Mouse (Mus musculus): Measurements from ENCODE around the gene Nr1h4. TPM values are rescaled to one million over a fixed set of nuclear protein-coding genes. Genes with fewer than 3 reads are reported as not detected.
A peak's percentile ranks its signal among the peaks of the same experiment; 100 is the strongest.

Gene Nr1h4
- polyA plus RNA-seq (2014; fragmentation: Nextera tagmentation; extraction: Ambion mirVana) = 16.2 and 17.8 TPM in 2 replicates

DNA sequence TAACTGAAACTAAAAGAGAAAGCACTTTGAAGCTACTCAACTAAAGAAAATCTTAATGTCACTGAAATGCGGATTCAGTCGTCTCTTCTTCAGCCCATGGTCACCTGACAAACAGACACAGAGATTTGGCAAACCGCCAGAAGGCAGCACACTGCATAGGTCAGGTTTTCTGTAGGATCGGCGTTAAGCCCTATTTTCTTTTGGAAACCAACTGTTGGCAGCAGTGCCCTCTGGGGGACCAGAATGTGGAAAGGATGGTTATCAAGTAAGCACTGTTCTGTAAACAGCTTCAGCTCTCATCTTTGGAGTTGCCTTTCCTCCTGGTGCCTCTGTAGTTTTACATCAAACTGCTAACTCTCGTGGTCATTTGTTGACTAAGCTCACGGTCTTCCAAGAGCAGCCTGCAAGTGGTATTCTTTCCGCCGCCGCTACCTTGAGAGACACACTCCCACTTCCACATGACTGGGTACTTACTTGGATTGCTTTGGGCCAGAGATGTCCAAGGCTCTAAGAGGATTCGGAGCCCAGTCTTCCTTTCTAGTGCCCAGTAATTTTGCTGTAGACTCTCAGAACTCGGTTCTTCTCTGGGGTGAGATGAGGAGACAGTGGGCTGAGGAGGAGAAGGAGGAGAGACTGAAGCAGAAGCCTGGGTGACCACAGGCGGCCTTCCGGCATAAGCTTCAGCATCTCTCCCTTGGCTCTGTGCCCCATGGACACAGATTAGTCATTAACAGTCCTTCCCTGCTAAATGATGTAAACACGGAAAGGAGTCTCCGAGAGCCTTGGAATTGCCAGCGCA lies at the start of gene Nr1h4:
TSS of gene Nr1h4 (minus strand) at position 657 of the 799 bp plus-strand sequence.
- H3K27me3 ChIP-seq (replicated peaks; ENCODE audit: control insufficient read depth, insufficient read depth, low read length) = no peaks in the 10 kb centered on the region
- WGBS = 53% methylated on average over 17 of the region's 17 CpGs
- H3K4me1 ChIP-seq (replicated peaks; ENCODE audit: control insufficient read depth, insufficient read depth, low read length) = peaks cover 6% of the 10 kb centered on the region; the same call in 1 of the 2 replicates
- no peaks in the 10 kb centered on the region for H3K36me3 ChIP-seq (ENCODE audit: control insufficient read depth, insufficient read depth, low read length)
- H3K9me3 ChIP-seq (ENCODE audit: control insufficient read depth, low read length) = no peaks in the 10 kb centered on the region
- peak within 1 kb of the TSS; percentile 18; the same call in 1 of the 2 replicates for H3K4me2 ChIP-seq (ENCODE audit: low read length)
- no peak within 1 kb of the TSS for H3K27ac ChIP-seq (ENCODE audit: low read depth)
- no peak within 1 kb of the TSS for H3K9ac ChIP-seq (ENCODE audit: low read length)
- DNase-seq (ENCODE audit: low spot score) = no peak
- no peak for ATAC-seq (replicated peaks; ENCODE audit: low FRiP score, low TSS enrichment, low read depth)
- H3K4me3 ChIP-seq (ENCODE audit: low read depth, low read length) = no peak within 1 kb of the TSS

DNA sequence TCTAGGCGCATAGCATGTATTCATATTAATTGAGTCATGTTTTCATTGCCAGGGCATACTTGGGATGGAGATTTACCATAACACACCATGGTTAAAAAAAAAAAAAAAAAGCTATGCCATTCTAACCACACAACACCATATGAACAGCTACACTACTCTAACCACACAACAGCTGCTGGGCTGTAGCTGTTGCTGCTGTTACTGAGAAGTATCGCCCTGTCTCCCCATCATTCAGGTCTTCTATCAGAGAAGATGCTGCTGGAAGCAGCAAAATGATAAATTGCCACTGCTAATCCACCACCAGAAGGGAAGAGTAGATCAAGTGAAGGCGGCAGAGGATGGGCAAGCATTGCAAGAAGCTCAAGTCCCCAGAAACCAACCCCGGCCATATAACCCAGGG lies 45.4 kb upstream of the Nr1h4 start:
- Histone ChIP-seq H3K4me2 (ENCODE audit: low read length) (no peak overlapping the region), H3K4me1 (replicated peaks; ENCODE audit: control insufficient read depth, insufficient read depth, low read length) (no peaks in the 10 kb centered on the region), H3K27ac (ENCODE audit: low read depth) (no peak overlapping the region), H3K27me3 (replicated peaks; ENCODE audit: control insufficient read depth, insufficient read depth, low read length) (no peaks in the 10 kb centered on the region), H3K9ac (ENCODE audit: low read length) (no peak overlapping the region), H3K9me3 (ENCODE audit: control insufficient read depth, low read length) (no peaks in the 10 kb centered on the region), H3K36me3 (ENCODE audit: control insufficient read depth, insufficient read depth, low read length) (no peaks in the 10 kb centered on the region), H3K4me3 (ENCODE audit: low read depth, low read length) (no peak overlapping the region)
- 90% methylated on average over 4 of the region's 4 CpGs for WGBS
- ATAC-seq (replicated peaks; ENCODE audit: low FRiP score, low TSS enrichment, low read depth) (no peak), DNase-seq (ENCODE audit: low spot score) (no peak)

DNA sequence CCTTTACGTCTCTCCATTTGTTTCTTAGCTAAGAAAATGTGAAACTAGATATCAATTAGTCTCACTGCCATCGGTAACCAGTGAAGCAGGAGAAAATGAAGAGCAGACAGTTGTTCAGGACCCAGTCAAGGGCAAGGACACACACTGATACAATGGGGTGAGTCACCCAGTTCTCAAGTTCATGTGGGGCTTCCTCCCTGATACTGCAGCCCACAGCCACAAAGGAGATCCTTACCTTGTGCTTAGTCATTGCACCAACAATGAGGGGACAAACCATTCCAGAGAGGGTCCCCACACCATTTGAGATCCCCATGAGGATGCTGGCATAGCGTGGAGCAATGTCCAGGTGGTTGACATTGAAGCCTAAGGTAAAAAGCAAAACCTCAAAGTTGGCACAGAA lies 44.3 kb upstream of the Nr1h4 start:
- H3K27ac ChIP-seq (ENCODE audit: low read depth) = no peak overlapping the region
- no peak overlapping the region for H3K4me3 ChIP-seq (ENCODE audit: low read depth, low read length)
- H3K27me3 ChIP-seq (replicated peaks; ENCODE audit: control insufficient read depth, insufficient read depth, low read length) = no peaks in the 10 kb centered on the region
- ATAC-seq (replicated peaks; ENCODE audit: low FRiP score, low TSS enrichment, low read depth) (no peak), DNase-seq (ENCODE audit: low spot score) (no peak)
- H3K4me2 ChIP-seq (ENCODE audit: low read length) = no peak overlapping the region
- no peaks in the 10 kb centered on the region for H3K36me3 ChIP-seq (ENCODE audit: control insufficient read depth, insufficient read depth, low read length)
- H3K9ac ChIP-seq (ENCODE audit: low read length) = no peak overlapping the region
- H3K4me1 ChIP-seq (replicated peaks; ENCODE audit: control insufficient read depth, insufficient read depth, low read length) = no peaks in the 10 kb centered on the region
- 74% methylated on average over 3 of the region's 3 CpGs for WGBS
- no peaks in the 10 kb centered on the region for H3K9me3 ChIP-seq (ENCODE audit: control insufficient read depth, low read length)

DNA sequence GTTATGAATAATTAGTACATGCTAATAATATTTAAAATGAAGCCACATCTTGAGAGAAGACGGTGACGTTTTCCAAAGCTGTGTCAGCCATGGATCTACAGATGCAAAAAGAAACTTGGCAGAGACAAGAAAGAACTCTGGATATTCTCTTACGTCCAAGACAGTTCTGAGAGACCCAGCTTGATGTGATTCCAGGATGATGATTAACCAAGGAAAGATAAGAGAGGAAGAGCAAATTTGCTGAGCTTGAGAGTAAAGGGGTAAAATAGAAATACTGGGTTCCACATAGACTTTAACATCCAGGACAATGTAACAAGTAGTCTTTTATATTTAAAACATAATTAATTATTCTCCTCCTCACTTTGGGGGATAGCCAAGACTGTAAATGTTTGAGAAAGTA lies 40.0 kb upstream of the Nr1h4 start:
- WGBS = 51% methylated on average over 3 of the region's 3 CpGs
- Histone ChIP-seq H3K4me2 (ENCODE audit: low read length) (no peak overlapping the region), H3K4me1 (replicated peaks; ENCODE audit: control insufficient read depth, insufficient read depth, low read length) (no peaks in the 10 kb centered on the region), H3K36me3 (ENCODE audit: control insufficient read depth, insufficient read depth, low read length) (no peaks in the 10 kb centered on the region), H3K27me3 (replicated peaks; ENCODE audit: control insufficient read depth, insufficient read depth, low read length) (no peaks in the 10 kb centered on the region), H3K4me3 (ENCODE audit: low read depth, low read length) (no peak overlapping the region), H3K27ac (ENCODE audit: low read depth) (no peak overlapping the region), H3K9me3 (ENCODE audit: control insufficient read depth, low read length) (no peaks in the 10 kb centered on the region), H3K9ac (ENCODE audit: low read length) (no peak overlapping the region)
- ATAC-seq (replicated peaks; ENCODE audit: low FRiP score, low TSS enrichment, low read depth) (no peak), DNase-seq (ENCODE audit: low spot score) (no peak)

DNA sequence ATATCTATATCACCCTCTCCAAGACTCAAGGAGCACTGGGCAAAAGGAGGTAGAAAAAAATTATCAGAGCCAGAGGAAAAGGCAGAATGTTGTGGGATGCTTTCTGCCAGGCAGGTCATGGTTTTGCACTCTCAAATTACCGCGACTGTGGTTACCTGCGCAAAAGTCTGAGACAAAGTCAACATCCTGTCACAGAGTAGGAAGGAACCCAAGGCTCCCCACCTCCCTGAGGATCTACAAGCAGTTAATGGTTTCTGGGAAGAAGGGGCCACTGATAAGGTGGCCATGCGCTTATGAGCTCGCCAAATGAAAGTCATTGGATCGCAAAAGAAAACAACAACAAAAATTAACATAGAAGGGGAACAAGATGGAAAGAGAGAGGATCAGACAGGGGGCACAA lies 39.6 kb upstream of the Nr1h4 start:
- H3K36me3 ChIP-seq (ENCODE audit: control insufficient read depth, insufficient read depth, low read length) = no peaks in the 10 kb centered on the region
- no peak overlapping the region for H3K27ac ChIP-seq (ENCODE audit: low read depth)
- no peak overlapping the region for H3K4me3 ChIP-seq (ENCODE audit: low read depth, low read length)
- no peaks in the 10 kb centered on the region for H3K9me3 ChIP-seq (ENCODE audit: control insufficient read depth, low read length)
- no peak for DNase-seq (ENCODE audit: low spot score)
- ATAC-seq (replicated peaks; ENCODE audit: low FRiP score, low TSS enrichment, low read depth) = no peak
- no peak overlapping the region for H3K9ac ChIP-seq (ENCODE audit: low read length)
- H3K4me1 ChIP-seq (replicated peaks; ENCODE audit: control insufficient read depth, insufficient read depth, low read length) = no peaks in the 10 kb centered on the region
- no peaks in the 10 kb centered on the region for H3K27me3 ChIP-seq (replicated peaks; ENCODE audit: control insufficient read depth, insufficient read depth, low read length)
- H3K4me2 ChIP-seq (ENCODE audit: low read length) = no peak overlapping the region
- 78% methylated on average over 6 of the region's 6 CpGs for WGBS

DNA sequence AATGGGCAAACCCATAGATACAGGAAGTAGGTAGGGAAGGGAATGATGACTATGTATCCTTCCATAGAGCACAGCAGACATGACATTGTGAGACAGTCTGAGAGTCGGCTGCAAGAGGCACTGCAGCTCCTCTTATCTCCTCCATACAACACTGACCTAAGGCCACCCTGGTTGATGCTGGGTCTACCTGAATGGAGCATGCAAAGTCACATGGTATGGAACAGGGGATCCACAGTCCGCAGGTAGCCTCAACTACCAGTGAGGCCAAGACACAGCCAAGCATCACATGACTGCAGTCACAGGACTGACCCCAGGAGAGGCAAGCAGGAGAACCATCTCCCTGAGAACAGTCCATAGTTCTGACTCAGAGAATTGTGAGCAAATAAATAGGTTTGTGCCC lies 34.0 kb upstream of the Nr1h4 start:
- WGBS = 84% methylated on average over 2 of the region's 2 CpGs
- H3K27me3 ChIP-seq (replicated peaks; ENCODE audit: control insufficient read depth, insufficient read depth, low read length) = no peaks in the 10 kb centered on the region
- no peaks in the 10 kb centered on the region for H3K4me1 ChIP-seq (replicated peaks; ENCODE audit: control insufficient read depth, insufficient read depth, low read length)
- H3K9me3 ChIP-seq (ENCODE audit: control insufficient read depth, low read length) = no peaks in the 10 kb centered on the region
- ATAC-seq (replicated peaks; ENCODE audit: low FRiP score, low TSS enrichment, low read depth) (no peak), DNase-seq (ENCODE audit: low spot score) (no peak)
- H3K4me2 ChIP-seq (ENCODE audit: low read length) = no peak overlapping the region
- H3K4me3 ChIP-seq (ENCODE audit: low read depth, low read length) = no peak overlapping the region
- no peaks in the 10 kb centered on the region for H3K36me3 ChIP-seq (ENCODE audit: control insufficient read depth, insufficient read depth, low read length)
- H3K9ac ChIP-seq (ENCODE audit: low read length) = no peak overlapping the region
- no peak overlapping the region for H3K27ac ChIP-seq (ENCODE audit: low read depth)

DNA sequence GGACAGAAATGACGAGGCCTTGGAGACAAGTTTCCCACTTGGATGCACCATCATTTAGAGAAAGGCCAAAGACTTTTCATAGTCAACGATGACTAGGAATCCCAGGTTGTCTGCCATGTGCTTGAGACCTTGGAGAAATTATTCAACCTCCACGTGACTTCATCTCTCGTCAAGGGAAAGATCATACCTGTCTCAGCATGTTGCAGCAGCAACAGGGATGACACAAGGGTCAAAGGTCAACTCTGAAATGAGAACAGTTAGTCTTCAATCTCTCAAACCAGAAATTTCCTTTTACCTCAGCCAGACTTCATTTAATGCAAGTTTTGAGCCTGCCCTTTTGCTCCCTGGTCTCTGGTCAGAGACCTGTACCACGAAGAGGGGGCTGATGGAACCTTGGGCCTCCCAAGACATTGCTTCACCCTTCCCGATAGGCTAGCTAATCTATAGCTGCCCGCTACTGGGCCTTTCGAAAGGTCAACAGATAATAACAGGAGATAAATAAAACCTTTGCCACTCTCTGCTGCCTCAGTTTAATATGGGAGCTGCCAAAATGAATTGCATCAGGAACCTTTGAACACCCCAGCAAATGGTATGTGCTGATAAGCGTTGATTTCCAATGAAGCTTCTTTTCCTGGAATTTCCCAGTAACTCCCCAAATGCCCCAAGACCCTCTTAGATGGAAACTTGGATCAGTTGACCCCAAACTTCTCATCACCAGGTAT lies 32.1 kb upstream of the Nr1h4 start:
- H3K9ac ChIP-seq (ENCODE audit: low read length) = no peak overlapping the region
- 82% methylated on average over 9 of the region's 9 CpGs for WGBS
- no peak overlapping the region for H3K27ac ChIP-seq (ENCODE audit: low read depth)
- no peaks in the 10 kb centered on the region for H3K4me1 ChIP-seq (replicated peaks; ENCODE audit: control insufficient read depth, insufficient read depth, low read length)
- H3K9me3 ChIP-seq (ENCODE audit: control insufficient read depth, low read length) = no peaks in the 10 kb centered on the region
- H3K27me3 ChIP-seq (replicated peaks; ENCODE audit: control insufficient read depth, insufficient read depth, low read length) = no peaks in the 10 kb centered on the region
- no peak overlapping the region for H3K4me2 ChIP-seq (ENCODE audit: low read length)
- ATAC-seq (replicated peaks; ENCODE audit: low FRiP score, low TSS enrichment, low read depth) = no peak
- DNase-seq (ENCODE audit: low spot score) = no peak
- H3K36me3 ChIP-seq (ENCODE audit: control insufficient read depth, insufficient read depth, low read length) = no peaks in the 10 kb centered on the region
- no peak overlapping the region for H3K4me3 ChIP-seq (ENCODE audit: low read depth, low read length)

DNA sequence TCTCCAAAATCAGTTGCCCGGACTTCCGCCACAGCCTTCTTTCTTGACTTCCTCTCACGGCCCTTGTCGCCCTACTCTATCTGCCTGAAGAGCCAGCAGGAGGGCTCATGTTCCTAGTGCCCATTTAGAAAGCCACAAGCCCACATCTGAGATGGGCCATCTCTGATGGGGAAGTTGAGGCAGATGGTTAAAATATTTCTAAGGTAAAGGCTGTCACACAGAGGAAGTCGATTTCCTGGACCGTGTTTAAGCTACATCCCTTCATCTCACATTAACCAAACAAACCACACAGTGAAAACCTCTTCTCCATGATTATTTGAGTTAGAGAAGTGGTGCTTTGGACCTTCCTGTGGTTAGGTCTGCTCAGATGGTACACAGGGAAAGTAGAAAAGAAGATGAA lies 28.7 kb upstream of the Nr1h4 start:
- Histone ChIP-seq H3K4me2 (ENCODE audit: low read length) (no peak overlapping the region), H3K9me3 (ENCODE audit: control insufficient read depth, low read length) (no peaks in the 10 kb centered on the region), H3K4me3 (ENCODE audit: low read depth, low read length) (no peak overlapping the region), H3K9ac (ENCODE audit: low read length) (no peak overlapping the region), H3K4me1 (replicated peaks; ENCODE audit: control insufficient read depth, insufficient read depth, low read length) (no peaks in the 10 kb centered on the region), H3K27me3 (replicated peaks; ENCODE audit: control insufficient read depth, insufficient read depth, low read length) (no peaks in the 10 kb centered on the region), H3K36me3 (ENCODE audit: control insufficient read depth, insufficient read depth, low read length) (no peaks in the 10 kb centered on the region), H3K27ac (ENCODE audit: low read depth) (no peak overlapping the region)
- ATAC-seq (replicated peaks; ENCODE audit: low FRiP score, low TSS enrichment, low read depth) (no peak), DNase-seq (ENCODE audit: low spot score) (no peak)
- WGBS = 93% methylated on average over 6 of the region's 6 CpGs
